Mouse (Mus musculus) Muller cell, postnatal 12 days (primary cell): ENCODE results near the gene Per3.

ENCODE experiments used
- DNase-seq: peaks from one replicate; pipeline ENCODE4 v3.0.0-alpha.2; 2015; ENCODE audit errors: inconsistent ontology term

The Per3 gene

DNA sequence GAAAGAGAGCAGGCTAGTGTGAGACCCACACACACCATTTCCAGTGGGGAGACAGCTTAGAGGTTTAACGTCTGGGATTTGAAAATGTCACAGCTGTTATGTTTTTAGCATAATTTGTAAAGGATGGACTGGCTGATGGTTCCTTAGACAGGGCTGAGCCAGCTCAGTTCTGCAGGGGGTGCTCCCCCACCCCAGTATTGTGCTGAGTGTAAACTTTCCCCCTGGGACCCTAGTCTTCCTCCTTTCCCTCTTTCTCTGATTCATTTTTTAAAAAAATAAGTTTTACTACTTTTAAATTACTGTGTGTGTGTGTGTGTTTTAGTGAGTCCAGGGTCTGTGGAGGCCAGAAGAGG is 87.4 kb downstream of the Per3 start:
- DNase-seq: no peak

DNA sequence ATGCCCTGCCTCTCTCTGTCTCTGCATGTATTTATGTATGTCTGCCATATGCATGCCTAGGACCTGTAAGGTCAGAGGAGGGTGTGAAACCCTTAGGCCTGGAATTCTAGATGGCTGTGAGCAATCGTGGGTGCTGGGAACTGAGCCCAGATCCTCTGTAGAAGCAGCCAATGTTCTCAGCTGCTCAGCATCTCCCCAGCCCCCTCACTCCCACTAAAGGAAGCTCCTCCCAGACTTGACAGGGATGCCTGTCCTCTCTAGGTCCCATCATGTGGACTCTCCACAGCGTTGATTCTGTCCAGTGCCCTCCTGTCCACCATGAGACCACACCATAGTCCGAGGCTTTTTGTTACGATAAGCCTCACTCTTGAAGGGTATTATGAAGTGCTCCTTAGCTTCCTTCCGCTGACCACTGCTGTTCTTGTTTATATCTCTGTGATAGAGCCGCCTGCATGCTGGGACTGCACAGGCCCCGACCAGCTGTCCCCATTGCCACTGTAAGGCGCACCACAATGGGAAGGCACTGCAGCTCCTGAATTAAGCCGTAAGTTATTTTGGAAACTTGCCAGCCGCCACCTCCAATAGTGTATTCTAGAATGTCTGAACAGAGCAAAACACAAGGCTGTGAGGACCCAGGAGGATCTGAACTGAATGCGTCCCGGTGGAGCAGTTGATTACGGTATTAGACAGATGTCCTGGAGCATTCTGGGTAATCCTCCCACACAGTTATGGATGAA is 87.9 kb downstream of the Per3 start:
- DNase-seq: no peak
